Mouse (Mus musculus): ENCODE results near the gene Glipr1l1.
"Not testable (repeated sequence)": the region's sequence is repeated elsewhere in the genome, so short reads cannot be mapped to it uniquely, and the experiment has no call there.

Gene Glipr1l1

GRCm38 (mm10) chr10:112059702-112060582 is at the start of gene Glipr1l1:
Glipr1l1 (plus strand) TSS chr10:112060189.
- in situ Hi-C loops (cut with MboI; ENCODE audit: unreplicated experiment in 2 of 2) = no loop called here

- in situ Hi-C loops (cut with MboI; ENCODE audit: unreplicated experiment in 2 of 2) = no loop called here
Observed at GRCm38 (mm10) chr10:112023585-112023984, 36.4 kb upstream of the Glipr1l1 start.

- in situ Hi-C loops (cut with MboI; ENCODE audit: unreplicated experiment in 2 of 2) = not testable (repeated sequence)
Observed at GRCm38 (mm10) chr10:112028689-112029088, 31.3 kb upstream of the Glipr1l1 start.

GRCm38 (mm10) chr10:112043523-112043922 is 16.5 kb upstream of the Glipr1l1 start:
- in situ Hi-C loops (cut with MboI; ENCODE audit: unreplicated experiment in 2 of 2) = not testable (repeated sequence)

GRCm38 (mm10) chr10:112044283-112044682 is 15.7 kb upstream of the Glipr1l1 start:
- in situ Hi-C loops (cut with MboI; ENCODE audit: unreplicated experiment in 2 of 2) = not testable (repeated sequence)

GRCm38 (mm10) chr10:112051220-112051619 is 8.8 kb upstream of the Glipr1l1 start:
- in situ Hi-C loops (cut with MboI; ENCODE audit: unreplicated experiment in 2 of 2) = no loop called here

- in situ Hi-C loops (cut with MboI; ENCODE audit: unreplicated experiment in 2 of 2) = not testable (repeated sequence)
Observed at GRCm38 (mm10) chr10:112051956-112052355, 8.0 kb upstream of the Glipr1l1 start.

- in situ Hi-C loops (cut with MboI; ENCODE audit: unreplicated experiment in 2 of 2) = not testable (repeated sequence)
Observed at GRCm38 (mm10) chr10:112060583-112060934, 570 bp downstream of the Glipr1l1 start.

GRCm38 (mm10) chr10:112080044-112080443 is 20.1 kb downstream of the Glipr1l1 start:
- in situ Hi-C loops (cut with MboI; ENCODE audit: unreplicated experiment in 2 of 2) = no loop called here

GRCm38 (mm10) chr10:112083157-112083556 is 23.2 kb downstream of the Glipr1l1 start, which contains the start of gene Glipr1l2:
Glipr1l2 (plus strand) TSS chr10:112083354.
- in situ Hi-C loops (cut with MboI; ENCODE audit: unreplicated experiment in 2 of 2) = no loop called here

- in situ Hi-C loops (cut with MboI; ENCODE audit: unreplicated experiment in 2 of 2) = loop anchor here (5.0 to 25.0 kb wide), 7 partner anchors 128 to 1018 kb away; partner anchors contain the start of gene Phlda1 (in 2 of the 2)
Observed at GRCm38 (mm10) chr10:112105785-112106184, 45.8 kb downstream of the Glipr1l1 start.

GRCm38 (mm10) chr10:112110401-112110800 is 50.4 kb downstream of the Glipr1l1 start:
- in situ Hi-C loops (cut with MboI; ENCODE audit: unreplicated experiment in 2 of 2) = loop anchor here (10.0 to 25.0 kb wide), 5 partner anchors 677 to 1023 kb away; no protein-coding TSS in a partner anchor

GRCm38 (mm10) chr10:112125090-112125489 is 65.1 kb downstream of the Glipr1l1 start:
- in situ Hi-C loops (cut with MboI; ENCODE audit: unreplicated experiment in 2 of 2) = not testable (repeated sequence)

GRCm38 (mm10) chr10:112127682-112128230 is 67.8 kb downstream of the Glipr1l1 start:
- in situ Hi-C loops (cut with MboI; ENCODE audit: unreplicated experiment in 2 of 2) = not testable (repeated sequence)

Data from v-Abl transformed pro-B cells (cell line).